Mouse (Mus musculus) embryonic facial prominence, embryonic 15.5 days (tissue): Measurements from ENCODE around the gene Hgfac. TPM values are rescaled to one million over a fixed set of nuclear protein-coding genes. Genes with fewer than 3 reads are reported as not detected.

ENCODE experiments used
- ATAC-seq: fragments of 200-750 bp; cut with Nextera tagmentation; 2 replicates; pipeline ENCODE4 v1.8.0; 2017; ENCODE audit warnings: low read depth, moderate TSS enrichment; ENCODE audit not compliant: insufficient number of reproducible peaks, low FRiP score, low TSS enrichment
- H3K27ac ChIP-seq: fragments of 300-500 bp; sonication (generic); replicated peaks from 2 replicates; pipeline ENCODE4 v1.5.1; 2015; ENCODE audit warnings: mild to moderate bottlenecking, inconsistent platforms
- H3K27me3 ChIP-seq: fragments of 300-500 bp; sonication (generic); 2 replicates; pipeline ENCODE4 v1.6.1; 2015; ENCODE audit warnings: inconsistent platforms
- H3K36me3 ChIP-seq: fragments of 300-500 bp; sonication (generic); 2 replicates; pipeline ENCODE4 v1.6.1; 2015; ENCODE audit warnings: mild to moderate bottlenecking, inconsistent platforms
- H3K4me1 ChIP-seq: fragments of 300-500 bp; sonication (generic); 2 replicates; pipeline ENCODE4 v1.6.1; 2015; ENCODE audit warnings: inconsistent platforms
- H3K4me2 ChIP-seq: fragments of 300-500 bp; sonication (generic); replicated peaks from 2 replicates; pipeline ENCODE4 v1.6.1; 2015; ENCODE audit warnings: mild to moderate bottlenecking, inconsistent platforms
- H3K4me3 ChIP-seq: fragments of 300-500 bp; sonication (generic); replicated peaks from 2 replicates; pipeline ENCODE4 v1.5.1; 2015; ENCODE audit warnings: mild to moderate bottlenecking, inconsistent platforms
- H3K9ac ChIP-seq: fragments of 300-500 bp; sonication (generic); 2 replicates; pipeline ENCODE4 v1.6.1; 2015; ENCODE audit warnings: inconsistent platforms
- H3K9me3 ChIP-seq: fragments of 300-500 bp; sonication (generic); replicated peaks from 2 replicates; pipeline ENCODE4 v1.6.1; 2016; ENCODE audit warnings: inconsistent platforms
- WGBS: fragments of 180-500 bp; shearing (Covaris S2); methylation state at CpG from one replicate; pipeline ENCODE4 v1.1.7; 2015; 5-methylcytosine and 5-hydroxymethylcytosine counted together
- polyA plus RNA-seq: library from polyadenylated mRNA; unstranded; fragments of >200 nt; fragmentation: Nextera tagmentation; extraction: Ambion mirVana; gene quantifications from 2 replicates; pipeline ENCODE4 v1.2.1, GENCODE M21; 2015

The Hgfac gene
- 0.29 and 0.71 TPM in 2 replicates for polyA plus RNA-seq

GRCm38 (mm10) chr5:35041268-35041829 is at the start of gene Hgfac:
Hgfac (plus strand) TSS chr5:35041509.
- no peaks in the 10 kb centered on the region for H3K36me3 ChIP-seq
- H3K27me3 ChIP-seq, result no peaks in the 10 kb centered on the region
- ATAC-seq, result no peak
- H3K27ac ChIP-seq, result no peak within 1 kb of the TSS
- no peak within 1 kb of the TSS for H3K4me2 ChIP-seq
- H3K4me3 ChIP-seq, result no peak within 1 kb of the TSS
- no peak within 1 kb of the TSS for H3K9ac ChIP-seq
- 45% methylated on average over 6 of the region's 6 CpGs for WGBS
- no peaks in the 10 kb centered on the region for H3K9me3 ChIP-seq
- H3K4me1 ChIP-seq, result peaks cover 10% of the 10 kb centered on the region

- H3K9ac ChIP-seq, result no peak overlapping the region
- H3K4me1 ChIP-seq, result peaks cover 44% of the 10 kb centered on the region
- no peaks in the 10 kb centered on the region for H3K9me3 ChIP-seq
- 53% methylated on average over 3 of the region's 3 CpGs for WGBS
- ATAC-seq, result no peak
- H3K27ac ChIP-seq, result peak overlapping the region; percentile 81
- no peak overlapping the region for H3K4me3 ChIP-seq
- no peaks in the 10 kb centered on the region for H3K27me3 ChIP-seq
- H3K36me3 ChIP-seq, result no peaks in the 10 kb centered on the region
- H3K4me2 ChIP-seq, result 0 out of 2 replicates have a peak overlapping the region, but pooled peaks have one; percentile 8
These were observed 42.6 kb upstream of the Hgfac start for GRCm38 (mm10) chr5:34998754-34999153.

DNA sequence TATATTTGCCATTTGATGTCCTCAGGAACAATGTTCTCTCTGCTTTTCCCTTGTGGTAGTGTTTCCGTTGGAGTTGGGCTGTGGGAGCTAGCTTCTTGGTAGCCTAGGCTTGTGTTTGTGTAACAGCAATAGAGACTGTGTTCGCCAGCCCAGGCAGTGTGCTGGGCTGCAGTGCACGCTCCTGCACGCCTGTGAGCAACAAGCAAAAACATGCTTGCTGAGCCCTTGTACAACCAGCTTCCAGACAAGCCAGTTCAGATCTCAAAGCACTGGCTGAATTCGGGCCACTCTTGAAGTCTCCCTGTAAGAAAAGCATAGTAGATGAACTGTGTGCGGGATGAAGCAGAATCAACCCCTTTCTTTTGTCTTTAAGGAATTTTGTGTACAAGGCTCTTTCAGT is 42.0 kb upstream of the Hgfac start:
- H3K27ac ChIP-seq, result peak overlapping the region; percentile 81
- H3K27me3 ChIP-seq, result no peaks in the 10 kb centered on the region
- ATAC-seq, result no peak; the same call in 1 of the 2 replicates
- WGBS, result 59% methylated on average over 6 of the region's 6 CpGs
- H3K9ac ChIP-seq, result no peak overlapping the region
- H3K9me3 ChIP-seq, result no peaks in the 10 kb centered on the region
- H3K4me1 ChIP-seq, result peaks cover 44% of the 10 kb centered on the region
- H3K36me3 ChIP-seq, result no peaks in the 10 kb centered on the region
- 0 out of 2 replicates have a peak overlapping the region, but pooled peaks have one; percentile 8 for H3K4me2 ChIP-seq
- no peak overlapping the region for H3K4me3 ChIP-seq

- no peak for ATAC-seq
- Histone ChIP-seq H3K4me3 (no peak overlapping the region), H3K9ac (no peak overlapping the region), H3K4me2 (0 out of 2 replicates have a peak overlapping the region, but pooled peaks have one; percentile 25), H3K36me3 (0 out of 2 replicates have a peak, but pooled peaks cover under 1% of the 10 kb centered on the region), H3K27me3 (no peaks in the 10 kb centered on the region), H3K27ac (peak overlapping the region; percentile 81), H3K4me1 (peaks cover 44% of the 10 kb centered on the region), H3K9me3 (no peaks in the 10 kb centered on the region)
These were observed 41.0 kb upstream of the Hgfac start for GRCm38 (mm10) chr5:35000323-35000722.

GRCm38 (mm10) chr5:35001144-35001543 is 40.2 kb upstream of the Hgfac start:
- peaks cover 44% of the 10 kb centered on the region for H3K4me1 ChIP-seq
- no peak overlapping the region for H3K4me3 ChIP-seq
- no peaks in the 10 kb centered on the region for H3K9me3 ChIP-seq
- 75% methylated on average over 3 of the region's 3 CpGs for WGBS
- 0 out of 2 replicates have a peak overlapping the region, but pooled peaks have one; percentile 10 for H3K4me2 ChIP-seq
- H3K27ac ChIP-seq, result 0 out of 2 replicates have a peak overlapping the region, but pooled peaks have one; percentile 81
- ATAC-seq, result no peak
- H3K27me3 ChIP-seq, result no peaks in the 10 kb centered on the region
- H3K9ac ChIP-seq, result no peak overlapping the region
- H3K36me3 ChIP-seq, result 0 out of 2 replicates have a peak, but pooled peaks cover 6% of the 10 kb centered on the region

- 64% methylated on average over 7 of the region's 7 CpGs for WGBS
- Histone ChIP-seq H3K27ac (no peak overlapping the region; the same call in 1 of the 2 replicates), H3K9ac (no peak overlapping the region), H3K4me1 (peaks cover 33% of the 10 kb centered on the region), H3K9me3 (no peaks in the 10 kb centered on the region), H3K36me3 (peaks cover 7% of the 10 kb centered on the region; the same call in 1 of the 2 replicates), H3K4me3 (no peak overlapping the region), H3K27me3 (no peaks in the 10 kb centered on the region), H3K4me2 (no peak overlapping the region)
- no peak for ATAC-seq
These were observed 37.6 kb upstream of the Hgfac start for GRCm38 (mm10) chr5:35003611-35004162.

GRCm38 (mm10) chr5:35004769-35005168 is 36.5 kb upstream of the Hgfac start:
- Histone ChIP-seq H3K36me3 (peaks cover 12% of the 10 kb centered on the region; the same call in 1 of the 2 replicates), H3K9me3 (no peaks in the 10 kb centered on the region), H3K9ac (no peak overlapping the region), H3K4me1 (peaks cover 25% of the 10 kb centered on the region), H3K4me2 (no peak overlapping the region), H3K27ac (peak overlapping the region; percentile 34; the same call in 1 of the 2 replicates), H3K4me3 (no peak overlapping the region), H3K27me3 (no peaks in the 10 kb centered on the region)
- 65% methylated on average over 2 of the region's 2 CpGs for WGBS
- ATAC-seq, result no peak

DNA sequence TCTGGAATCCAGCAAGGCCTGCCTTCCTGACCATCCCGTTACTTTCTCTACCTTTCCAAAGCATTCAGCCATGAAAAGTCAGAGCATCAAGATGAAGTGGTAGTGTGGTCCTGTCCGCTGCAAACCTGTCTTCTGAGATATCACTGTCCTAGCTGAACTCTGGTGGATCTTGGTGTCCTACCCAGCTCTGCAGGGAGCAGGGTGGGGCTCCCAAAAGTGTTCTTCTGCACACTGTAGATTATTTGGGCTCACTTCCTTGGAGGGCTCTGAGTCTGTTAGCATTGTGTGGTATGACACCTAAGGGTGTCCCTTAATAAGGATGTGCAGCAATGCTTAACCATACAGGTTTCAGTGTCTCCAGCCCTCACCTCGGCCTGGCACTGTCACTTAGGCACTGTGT is 35.6 kb upstream of the Hgfac start:
- WGBS, result 92% methylated on average over 3 of the region's 3 CpGs
- Histone ChIP-seq H3K36me3 (peaks cover 17% of the 10 kb centered on the region; the same call in 1 of the 2 replicates), H3K9ac (no peak overlapping the region), H3K4me3 (no peak overlapping the region), H3K4me1 (peaks cover 16% of the 10 kb centered on the region), H3K27ac (no peak overlapping the region), H3K27me3 (no peaks in the 10 kb centered on the region), H3K4me2 (no peak overlapping the region), H3K9me3 (no peaks in the 10 kb centered on the region)
- ATAC-seq, result no peak

DNA sequence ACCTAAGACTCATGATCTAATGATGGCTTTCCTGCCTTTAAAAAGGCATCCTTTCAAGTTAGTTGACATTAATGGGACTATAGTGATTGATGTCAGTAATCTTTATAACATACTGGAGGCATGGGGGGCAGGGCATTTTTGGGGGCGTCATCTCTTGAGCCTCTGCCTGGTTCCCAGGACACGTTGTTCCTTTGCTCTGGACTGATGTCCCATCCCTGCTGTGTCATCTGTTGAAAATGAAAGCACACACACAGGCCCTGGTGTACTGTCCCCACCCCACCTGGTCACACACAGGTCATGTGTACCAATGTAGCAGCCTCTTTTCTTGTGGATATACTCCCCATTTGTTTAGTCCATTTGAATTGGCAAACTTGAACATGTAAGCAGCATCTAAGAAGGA is 34.7 kb upstream of the Hgfac start:
- Histone ChIP-seq H3K36me3 (peaks cover 17% of the 10 kb centered on the region; the same call in 1 of the 2 replicates), H3K4me1 (peaks cover 8% of the 10 kb centered on the region), H3K27me3 (no peaks in the 10 kb centered on the region), H3K4me3 (no peak overlapping the region), H3K4me2 (no peak overlapping the region), H3K27ac (no peak overlapping the region), H3K9me3 (no peaks in the 10 kb centered on the region), H3K9ac (no peak overlapping the region)
- no peak for ATAC-seq
- WGBS, result 86% methylated on average over 2 of the region's 2 CpGs

- Histone ChIP-seq H3K4me1 (peaks cover 2% of the 10 kb centered on the region; the same call in 1 of the 2 replicates), H3K4me2 (no peak overlapping the region), H3K27me3 (no peaks in the 10 kb centered on the region), H3K9me3 (no peaks in the 10 kb centered on the region), H3K9ac (no peak overlapping the region), H3K27ac (no peak overlapping the region), H3K4me3 (no peak overlapping the region), H3K36me3 (peaks cover 17% of the 10 kb centered on the region; the same call in 1 of the 2 replicates)
- no peak for ATAC-seq
- WGBS, result 94% methylated on average over 4 of the region's 4 CpGs
These were observed 32.1 kb upstream of the Hgfac start for GRCm38 (mm10) chr5:35009163-35009562.

GRCm38 (mm10) chr5:35010656-35011055 is 30.7 kb upstream of the Hgfac start:
- Histone ChIP-seq H3K36me3 (peaks cover 15% of the 10 kb centered on the region; the same call in 1 of the 2 replicates), H3K9ac (no peak overlapping the region), H3K4me1 (peaks cover 11% of the 10 kb centered on the region; the same call in 1 of the 2 replicates), H3K27ac (no peak overlapping the region), H3K4me2 (no peak overlapping the region), H3K9me3 (no peaks in the 10 kb centered on the region), H3K4me3 (no peak overlapping the region), H3K27me3 (no peaks in the 10 kb centered on the region)
- WGBS, result 73% methylated on average over 5 of the region's 5 CpGs
- ATAC-seq, result no peak
